Mouse (Mus musculus) kidney, postnatal 10 days (tissue): ENCODE measurements around the gene Btbd3.

Experiments
- DNase-seq: peaks from one replicate; pipeline ENCODE4 v3.0.0; 2021; ENCODE audit warnings: mixed read lengths

The Btbd3 gene

GRCm38 (mm10) chr2:138256411-138256810, at the start of gene Btbd3:
Gene Btbd3, plus strand, starts transcription at chr2:138256565.
- DNase-seq, result peak; percentile 97

- peak; percentile 87 for DNase-seq
Observed at GRCm38 (mm10) chr2:138215561-138215960, 40.8 kb upstream of the Btbd3 start.

- no peak for DNase-seq
Observed at GRCm38 (mm10) chr2:138220269-138220668, 36.1 kb upstream of the Btbd3 start.

GRCm38 (mm10) chr2:138232247-138232646, 24.1 kb upstream of the Btbd3 start:
- no peak for DNase-seq

GRCm38 (mm10) chr2:138236149-138236548, 20.2 kb upstream of the Btbd3 start:
- DNase-seq, result no peak

GRCm38 (mm10) chr2:138242452-138242851, 13.9 kb upstream of the Btbd3 start:
- no peak for DNase-seq

- peak; percentile 72 for DNase-seq
Observed at GRCm38 (mm10) chr2:138245631-138246289, 10.6 kb upstream of the Btbd3 start.

- DNase-seq, result no peak
Observed at GRCm38 (mm10) chr2:138247986-138248385, 8.4 kb upstream of the Btbd3 start.

GRCm38 (mm10) chr2:138256851-138257471, 596 bp downstream of the Btbd3 start:
- DNase-seq, result peak; percentile 64

GRCm38 (mm10) chr2:138257692-138258315, 1.4 kb downstream of the Btbd3 start:
- DNase-seq, result peak; percentile 73

- DNase-seq, result no peak
Observed at GRCm38 (mm10) chr2:138261140-138261539, 4.8 kb downstream of the Btbd3 start.

- DNase-seq, result no peak
Observed at GRCm38 (mm10) chr2:138262885-138263284, 6.5 kb downstream of the Btbd3 start.

- peak; percentile 70 for DNase-seq
Observed at GRCm38 (mm10) chr2:138265356-138266005, 9.1 kb downstream of the Btbd3 start.

- no peak for DNase-seq
Observed at GRCm38 (mm10) chr2:138266679-138267078, 10.3 kb downstream of the Btbd3 start.

GRCm38 (mm10) chr2:138267852-138268513, 11.6 kb downstream of the Btbd3 start:
- no peak for DNase-seq

- DNase-seq, result no peak
Observed at GRCm38 (mm10) chr2:138269330-138269729, 13.0 kb downstream of the Btbd3 start.

GRCm38 (mm10) chr2:138273404-138274073, 17.2 kb downstream of the Btbd3 start:
- DNase-seq, result no peak

GRCm38 (mm10) chr2:138274086-138274485, 17.7 kb downstream of the Btbd3 start:
- DNase-seq, result no peak

- DNase-seq, result peak; percentile 78
Observed at GRCm38 (mm10) chr2:138277842-138278691, 21.7 kb downstream of the Btbd3 start.

GRCm38 (mm10) chr2:138278853-138279640, 22.7 kb downstream of the Btbd3 start:
- peak; percentile 38 for DNase-seq

- peak; percentile 33 for DNase-seq
Observed at GRCm38 (mm10) chr2:138279641-138280040, 23.3 kb downstream of the Btbd3 start.
